Mouse (Mus musculus): ENCODE data around the gene Olfr683. TPM values are rescaled to one million over a fixed set of nuclear protein-coding genes. Genes with fewer than 3 reads are reported as not detected.
"Not testable (repeated sequence)": the region's sequence is repeated elsewhere in the genome, so short reads cannot be mapped to it uniquely, and the experiment has no call there.

The Olfr683 gene
- not detected in 2 replicates for polyA plus RNA-seq (2015; fragmentation: Nextera tagmentation; extraction: Ambion mirVana)

DNA sequence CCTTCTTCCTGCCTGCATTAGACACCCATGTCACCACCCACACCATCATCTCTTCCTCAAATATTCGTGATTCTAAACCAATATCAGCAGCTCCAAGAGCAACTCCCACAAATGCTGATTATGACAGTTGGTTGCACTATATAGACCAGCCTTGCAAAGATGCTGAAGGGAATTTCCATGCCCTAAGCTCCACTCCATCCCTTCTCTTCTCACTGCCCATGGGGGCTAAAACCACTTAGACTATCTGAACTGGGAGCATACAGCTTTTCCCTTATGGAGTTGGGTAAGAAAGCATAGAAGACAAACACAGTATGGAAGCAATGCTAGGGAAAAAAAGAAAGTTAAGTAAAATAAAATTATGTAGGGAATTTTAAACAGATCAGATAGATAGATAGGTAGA, at the start of gene Olfr683:
Olfr683 (minus strand) TSS at position 101 of the 400 bp plus-strand sequence.
- Histone ChIP-seq H3K9ac (replicated peaks) (no peak within 1 kb of the TSS), H3K27ac (replicated peaks) (no peak within 1 kb of the TSS), H3K36me3 (no peaks in the 10 kb centered on the region), H3K4me1 (no peaks in the 10 kb centered on the region), H3K27me3 (replicated peaks) (no peaks in the 10 kb centered on the region), H3K4me3 (replicated peaks) (no peak within 1 kb of the TSS), H3K4me2 (no peak within 1 kb of the TSS), H3K9me3 (replicated peaks) (no peaks in the 10 kb centered on the region)
- WGBS: 65% methylated on average over 1 of the region's 1 CpGs
- no peak for ATAC-seq (ENCODE audit: low FRiP score)

DNA sequence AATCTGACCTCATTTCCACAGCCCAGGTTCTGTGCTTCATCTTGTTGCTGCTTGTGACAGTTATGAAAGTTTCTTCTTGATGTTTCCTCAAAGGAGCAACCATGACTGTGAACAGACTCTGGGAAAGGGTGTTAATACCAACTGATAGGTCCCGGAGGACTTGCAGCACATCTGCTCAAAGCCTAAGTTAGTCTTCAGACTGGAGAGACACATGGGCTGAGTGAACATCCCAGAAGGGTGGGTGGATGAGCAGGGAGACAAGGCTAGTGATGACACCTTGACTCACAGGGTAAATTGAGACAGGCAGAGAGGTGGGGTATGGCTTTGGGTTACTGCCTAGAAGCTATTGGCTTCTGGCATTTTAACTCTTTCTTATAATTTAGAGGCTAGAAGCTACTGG, 39.1 kb upstream of the Olfr683 start, which contains the start of gene Olfr685:
Olfr685 (minus strand) TSS at position 101 of the 400 bp plus-strand sequence.
- H3K36me3 ChIP-seq: no peaks in the 10 kb centered on the region
- H3K9me3 ChIP-seq (replicated peaks): no peaks in the 10 kb centered on the region
- no peaks in the 10 kb centered on the region for H3K27me3 ChIP-seq (replicated peaks)
- H3K4me2 ChIP-seq: no peak within 1 kb of the TSS
- H3K4me3 ChIP-seq (replicated peaks): no peak within 1 kb of the TSS
- 86% methylated on average over 1 of the region's 1 CpGs for WGBS
- no peak within 1 kb of the TSS for H3K27ac ChIP-seq (replicated peaks)
- H3K9ac ChIP-seq (replicated peaks): no peak within 1 kb of the TSS
- no peak for ATAC-seq (ENCODE audit: low FRiP score)
- H3K4me1 ChIP-seq: no peaks in the 10 kb centered on the region

DNA sequence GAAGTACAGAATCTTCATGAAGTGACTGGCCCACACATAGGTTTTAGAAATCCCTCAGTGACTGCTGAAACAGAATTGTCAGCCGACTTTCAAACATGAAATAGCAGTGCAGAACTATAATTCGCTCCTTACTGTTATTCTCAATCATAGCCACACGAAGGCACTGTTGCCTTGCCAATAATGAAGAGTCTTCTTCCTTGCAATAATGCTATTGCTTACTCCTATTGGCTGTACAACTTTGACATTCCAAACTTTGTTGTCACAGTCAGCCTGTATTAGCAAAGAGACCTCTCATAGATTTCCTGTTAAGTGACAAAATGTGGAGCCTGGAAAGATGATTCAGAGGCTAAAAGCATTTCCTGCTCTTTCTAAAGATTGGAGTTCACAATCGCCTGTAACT, 24.0 kb upstream of the Olfr683 start:
- WGBS: 60% methylated on average over 4 of the region's 4 CpGs
- H3K4me2 ChIP-seq: no peak overlapping the region
- H3K9ac ChIP-seq (replicated peaks): no peak overlapping the region
- no peaks in the 10 kb centered on the region for H3K4me1 ChIP-seq
- H3K9me3 ChIP-seq (replicated peaks): no peaks in the 10 kb centered on the region
- H3K27ac ChIP-seq (replicated peaks): no peak overlapping the region
- ATAC-seq (ENCODE audit: low FRiP score): no peak
- no peaks in the 10 kb centered on the region for H3K36me3 ChIP-seq
- H3K27me3 ChIP-seq (replicated peaks): no peaks in the 10 kb centered on the region
- no peak overlapping the region for H3K4me3 ChIP-seq (replicated peaks)

DNA sequence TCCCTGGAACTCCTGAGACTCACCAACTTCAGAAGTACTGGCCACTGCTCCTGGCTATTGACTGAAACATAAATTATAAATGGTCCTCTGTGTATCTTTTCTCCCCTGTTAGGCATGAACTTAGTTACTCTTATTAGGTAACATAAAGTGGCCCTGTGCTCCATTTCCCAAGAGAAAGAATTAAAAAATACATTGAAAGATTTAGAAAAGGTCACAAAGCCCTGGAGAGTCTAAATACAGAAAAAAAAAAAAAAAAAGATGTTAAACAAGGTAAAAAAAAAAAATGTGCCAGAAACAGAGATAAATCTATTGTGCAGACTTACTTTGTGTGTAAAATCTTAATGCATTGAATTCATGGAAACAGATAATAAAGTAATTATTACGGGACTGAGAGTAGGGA, 16.7 kb upstream of the Olfr683 start, which contains the start of gene Olfr684:
Olfr684 (minus strand) TSS at position 101 of the 400 bp plus-strand sequence.
- Histone ChIP-seq H3K27me3 (replicated peaks) (no peaks in the 10 kb centered on the region), H3K4me1 (no peaks in the 10 kb centered on the region)
- WGBS: 65% methylated on average over 1 of the region's 1 CpGs

DNA sequence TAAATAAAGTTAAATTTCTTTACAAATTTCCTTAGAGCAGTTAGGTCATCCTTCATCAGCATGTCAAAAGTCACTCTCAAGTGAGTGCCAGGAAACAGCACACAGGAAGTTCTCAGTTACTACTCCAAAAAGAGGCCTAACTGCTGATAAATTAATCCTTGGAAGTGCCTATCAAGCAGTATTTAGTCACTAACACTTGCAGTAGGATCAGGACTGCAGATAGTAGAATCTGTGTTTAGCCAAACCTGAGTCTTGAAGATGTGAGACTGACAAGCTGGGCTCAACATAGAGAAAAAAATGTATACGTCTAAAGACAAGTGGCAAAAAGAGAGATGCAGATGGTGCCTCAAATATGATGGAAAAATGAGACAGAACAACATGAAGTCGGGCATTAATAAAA, 5.5 kb downstream of the Olfr683 start:
- Histone ChIP-seq H3K9me3 (replicated peaks) (no peaks in the 10 kb centered on the region), H3K27me3 (replicated peaks) (no peaks in the 10 kb centered on the region), H3K9ac (replicated peaks) (no peak overlapping the region), H3K4me2 (no peak overlapping the region), H3K4me1 (no peaks in the 10 kb centered on the region), H3K27ac (replicated peaks) (no peak overlapping the region), H3K36me3 (no peaks in the 10 kb centered on the region), H3K4me3 (replicated peaks) (no peak overlapping the region)
- ATAC-seq (ENCODE audit: low FRiP score): no peak
- 81% methylated on average over 2 of the region's 2 CpGs for WGBS

More for the DNA sequence above, 16.7 kb upstream of the Olfr683 start, which contains the start of gene Olfr684:
- Histone ChIP-seq H3K36me3 (no peaks in the 10 kb centered on the region), H3K4me3 (replicated peaks) (no peak within 1 kb of the TSS), H3K27ac (replicated peaks) (no peak within 1 kb of the TSS), H3K9me3 (replicated peaks) (no peaks in the 10 kb centered on the region), H3K9ac (replicated peaks) (no peak within 1 kb of the TSS), H3K4me2 (no peak within 1 kb of the TSS)
- ATAC-seq (ENCODE audit: low FRiP score): no peak

DNA sequence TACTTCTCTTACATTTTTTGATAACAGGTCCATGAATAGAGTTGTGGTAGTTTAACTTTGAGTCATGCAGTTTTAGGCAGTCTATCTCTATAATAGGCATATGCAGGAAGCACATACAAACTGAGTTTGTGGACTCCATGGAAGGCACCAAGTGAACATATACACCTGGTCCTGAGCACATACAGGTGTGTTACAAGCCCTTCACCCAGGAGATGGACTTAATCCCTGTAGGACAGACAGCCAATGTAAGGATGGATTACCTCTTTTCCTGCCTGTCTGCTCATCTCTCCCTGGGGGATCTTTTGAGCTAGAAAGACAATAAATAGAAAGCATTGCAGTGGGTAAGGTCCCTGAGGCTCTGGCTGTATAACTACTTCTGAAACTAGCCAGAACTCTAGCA, 30.3 kb downstream of the Olfr683 start, which contains the start of gene Olfr681:
Olfr681 (plus strand) TSS at position 301 of the 400 bp plus-strand sequence.
- no peaks in the 10 kb centered on the region for H3K27me3 ChIP-seq (replicated peaks)
- H3K4me3 ChIP-seq (replicated peaks): no peak within 1 kb of the TSS
- no peaks in the 10 kb centered on the region for H3K4me1 ChIP-seq
- H3K36me3 ChIP-seq: no peaks in the 10 kb centered on the region
- no peak within 1 kb of the TSS for H3K27ac ChIP-seq (replicated peaks)
- H3K9me3 ChIP-seq (replicated peaks): no peaks in the 10 kb centered on the region
- no peak within 1 kb of the TSS for H3K4me2 ChIP-seq
- no peak for ATAC-seq (ENCODE audit: low FRiP score)
- no peak within 1 kb of the TSS for H3K9ac ChIP-seq (replicated peaks)

DNA sequence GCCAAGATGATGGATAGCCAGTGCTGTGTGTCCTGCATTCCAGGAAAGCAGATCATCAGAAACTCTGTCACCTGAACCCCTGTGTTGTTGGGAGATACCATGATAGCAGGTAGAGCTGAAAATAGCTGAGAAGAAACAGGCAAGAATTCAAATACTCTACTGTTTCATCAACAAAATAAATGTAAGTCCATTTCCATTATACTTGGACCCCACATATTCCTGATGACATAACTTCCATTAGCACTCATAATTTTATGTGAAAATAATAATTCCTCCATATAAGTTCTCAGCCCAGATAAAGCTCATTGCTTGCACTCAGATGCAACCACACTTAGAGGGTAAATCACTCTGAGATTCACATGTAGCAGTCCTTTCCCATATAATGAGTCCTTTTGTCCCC, 54.1 kb downstream of the Olfr683 start, which contains the start of gene Olfr680-ps1:
Olfr680-ps1 (minus strand) TSS at position 101 of the 400 bp plus-strand sequence.
- not testable (repeated sequence) for H3K4me2 ChIP-seq; H3K27me3 ChIP-seq (replicated peaks); ATAC-seq (ENCODE audit: low FRiP score)

More for the DNA sequence above, 54.1 kb downstream of the Olfr683 start, which contains the start of gene Olfr680-ps1:
- not testable (repeated sequence) for H3K27ac ChIP-seq (replicated peaks); H3K4me3 ChIP-seq (replicated peaks); H3K4me1 ChIP-seq; H3K9me3 ChIP-seq (replicated peaks); H3K9ac ChIP-seq (replicated peaks); H3K36me3 ChIP-seq

Other genes with a start within 250 kb of the Olfr683 start
- gene Olfr667, start 225.5 kb downstream of the Olfr683 start, polyA plus RNA-seq (2015; fragmentation: Nextera tagmentation; extraction: Ambion mirVana): not detected in 2 replicates
- not detected in 2 replicates for gene Olfr668, start 219.0 kb downstream of the Olfr683 start, polyA plus RNA-seq (2015; fragmentation: Nextera tagmentation; extraction: Ambion mirVana)
- not detected in 2 replicates for gene Olfr669, start 212.8 kb downstream of the Olfr683 start, polyA plus RNA-seq (2015; fragmentation: Nextera tagmentation; extraction: Ambion mirVana)
- gene Olfr670, start 184.4 kb downstream of the Olfr683 start, polyA plus RNA-seq (2015; fragmentation: Nextera tagmentation; extraction: Ambion mirVana): not detected in 2 replicates
- not detected in 2 replicates for gene Olfr671, start 167.9 kb downstream of the Olfr683 start, polyA plus RNA-seq (2015; fragmentation: Nextera tagmentation; extraction: Ambion mirVana)
- not detected in 2 replicates for gene Olfr672, start 145.0 kb downstream of the Olfr683 start, polyA plus RNA-seq (2015; fragmentation: Nextera tagmentation; extraction: Ambion mirVana)
- not detected in 2 replicates for gene Olfr675, start 118.6 kb downstream of the Olfr683 start, polyA plus RNA-seq (2015; fragmentation: Nextera tagmentation; extraction: Ambion mirVana)
- gene Olfr676, start 114.3 kb downstream of the Olfr683 start, polyA plus RNA-seq (2015; fragmentation: Nextera tagmentation; extraction: Ambion mirVana): not detected in 2 replicates
- not detected in 2 replicates for gene Olfr677, start 95.6 kb downstream of the Olfr683 start, polyA plus RNA-seq (2015; fragmentation: Nextera tagmentation; extraction: Ambion mirVana)
- gene Olfr678, start 82.5 kb downstream of the Olfr683 start, polyA plus RNA-seq (2015; fragmentation: Nextera tagmentation; extraction: Ambion mirVana): not detected in 2 replicates
- gene Olfr679, start 65.8 kb downstream of the Olfr683 start, polyA plus RNA-seq (2015; fragmentation: Nextera tagmentation; extraction: Ambion mirVana): not detected in 2 replicates
- gene Olfr680-ps1, start 54.2 kb downstream of the Olfr683 start, polyA plus RNA-seq (2015; fragmentation: Nextera tagmentation; extraction: Ambion mirVana): not detected in 2 replicates
- not detected in 2 replicates for gene Olfr681, start 30.2 kb downstream of the Olfr683 start, polyA plus RNA-seq (2015; fragmentation: Nextera tagmentation; extraction: Ambion mirVana)
- gene Olfr684, start 16.6 kb upstream of the Olfr683 start, polyA plus RNA-seq (2015; fragmentation: Nextera tagmentation; extraction: Ambion mirVana): not detected in 2 replicates
- not detected in 2 replicates for gene Olfr685, start 39.0 kb upstream of the Olfr683 start, polyA plus RNA-seq (2015; fragmentation: Nextera tagmentation; extraction: Ambion mirVana)
- gene Olfr686, start 60.5 kb upstream of the Olfr683 start, polyA plus RNA-seq (2015; fragmentation: Nextera tagmentation; extraction: Ambion mirVana): not detected in 2 replicates
- gene Olfr688, start 141.1 kb upstream of the Olfr683 start, polyA plus RNA-seq (2015; fragmentation: Nextera tagmentation; extraction: Ambion mirVana): not detected in 2 replicates
- gene Olfr689, start 164.2 kb upstream of the Olfr683 start, polyA plus RNA-seq (2015; fragmentation: Nextera tagmentation; extraction: Ambion mirVana): not detected in 2 replicates
- gene Olfr690, start 187.1 kb upstream of the Olfr683 start, polyA plus RNA-seq (2015; fragmentation: Nextera tagmentation; extraction: Ambion mirVana): not detected in 2 replicates
- 0.23 and 0.26 TPM in 2 replicates for gene Olfr691, start 195.3 kb upstream of the Olfr683 start, polyA plus RNA-seq (2015; fragmentation: Nextera tagmentation; extraction: Ambion mirVana)
- not detected in 2 replicates for gene Olfr692, start 221.2 kb upstream of the Olfr683 start, polyA plus RNA-seq (2015; fragmentation: Nextera tagmentation; extraction: Ambion mirVana)
- gene Gm5901, start 228.0 kb upstream of the Olfr683 start, polyA plus RNA-seq (2015; fragmentation: Nextera tagmentation; extraction: Ambion mirVana): not detected in 2 replicates

Measured in neural tube, embryonic 15.5 days (tissue).